Mouse (Mus musculus): ENCODE measurements around the gene Ccnf. TPM values are rescaled to one million over a fixed set of nuclear protein-coding genes. Genes with fewer than 3 reads are reported as not detected.

Ccnf gene
- total and polyA plus RNA-seq, 3 experiments: 34.5 to 73.9 TPM; not detected in 1

- no peak for TF ChIP-seq GABPA (IDR thresholded peaks at IDR 0.05; ENCODE audit: low read depth, low read length)
- TF ChIP-seq NRF1 (IDR thresholded peaks at IDR 0.05; ENCODE audit: insufficient read depth, low read depth, low read length, poor library complexity, severe bottlenecking): no peak
- TF ChIP-seq TCF12 (IDR thresholded peaks at IDR 0.05; ENCODE audit: low read depth, low read length): no peak
- Histone ChIP-seq H3K9ac (ENCODE audit: control insufficient read depth, low read depth, low read length, poor library complexity, severe bottlenecking) (no peak overlapping the region), H3K79me2 (ENCODE audit: control insufficient read depth, insufficient read depth, low read length, poor library complexity) (peaks cover 3% of the 10 kb centered on the region), H3K9me3 (replicated peaks; ENCODE audit: insufficient read depth, low read length) (no peaks in the 10 kb centered on the region), H3K27ac (ENCODE audit: control insufficient read depth, low read depth, low read length) (no peak overlapping the region), H3K4me1 (ENCODE audit: control insufficient read depth in 1 of 2, insufficient read depth in 2 of 2, low read length in 2 of 2) (no peaks in the 10 kb centered on the region; a peak in 1 of 4 replicates), H3K36me3 (ENCODE audit: control insufficient read depth in 1 of 2, insufficient read depth in 2 of 2, low read length in 2 of 2) (peaks cover 0 to 7% of the 10 kb centered on the region in 2 experiments; a peak in 1 of 4 replicates), H3K4me3 (ENCODE audit: control insufficient read depth in 1 of 2, insufficient read depth in 1 of 2, low read depth in 2 of 2, low read length in 2 of 2) (no peak overlapping the region), H3K27me3 (ENCODE audit: control insufficient read depth in 1 of 2, insufficient read depth in 2 of 2, low read length in 2 of 2) (no peaks in the 10 kb centered on the region)
- no peak for DNase-seq (ENCODE audit: low read depth, low spot score)
Measured at GRCm38 (mm10) chr17:24190934-24191333, 60.4 kb downstream of the Ccnf start.

GRCm38 (mm10) chr17:24174259-24174658 is 77.0 kb downstream of the Ccnf start:
- Histone ChIP-seq H3K4me1 (ENCODE audit: control insufficient read depth in 1 of 2, insufficient read depth in 2 of 2, low read length in 2 of 2) (peaks cover 11 to 23% of the 10 kb centered on the region in 2 experiments), H3K27ac (ENCODE audit: control insufficient read depth, low read depth, low read length) (no peak overlapping the region), H3K9me3 (replicated peaks; ENCODE audit: insufficient read depth, low read length) (no peaks in the 10 kb centered on the region), H3K9ac (ENCODE audit: control insufficient read depth, low read depth, low read length, poor library complexity, severe bottlenecking) (no peak overlapping the region), H3K27me3 (ENCODE audit: control insufficient read depth in 1 of 2, insufficient read depth in 2 of 2, low read length in 2 of 2) (no peaks in the 10 kb centered on the region), H3K79me2 (ENCODE audit: control insufficient read depth, insufficient read depth, low read length, poor library complexity) (peaks cover 8% of the 10 kb centered on the region; the same call in 1 of the 2 replicates), H3K4me3 (ENCODE audit: control insufficient read depth in 1 of 2, insufficient read depth in 1 of 2, low read depth in 2 of 2, low read length in 2 of 2) (no peak overlapping the region), H3K36me3 (ENCODE audit: control insufficient read depth in 1 of 2, insufficient read depth in 2 of 2, low read length in 2 of 2) (peaks cover 0 to 20% of the 10 kb centered on the region in 2 experiments; a peak in 2 of 4 replicates)
- no peak for DNase-seq (ENCODE audit: low read depth, low spot score)
- no peak for TF ChIP-seq HCFC1 (IDR thresholded peaks at IDR 0.05; ENCODE audit: low read depth, low read length)
- TF ChIP-seq ZC3H11A (IDR thresholded peaks at IDR 0.05; ENCODE audit: low read depth, low read length): no peak
- TF ChIP-seq EP300 (IDR thresholded peaks at IDR 0.05; ENCODE audit: low read depth in 1 of 2, low read length in 2 of 2): no peak
- no peak for TF ChIP-seq MAX (IDR thresholded peaks at IDR 0.05; ENCODE audit: low read length)
- no peak for TF ChIP-seq MXI1 (IDR thresholded peaks at IDR 0.05; ENCODE audit: low read depth, low read length)
- TF ChIP-seq TBP (IDR thresholded peaks at IDR 0.05; ENCODE audit: low read depth, low read length): no peak
- TF ChIP-seq MYB (IDR thresholded peaks at IDR 0.05; ENCODE audit: low read depth, low read length): no peak
- TF ChIP-seq ETS1 (IDR thresholded peaks at IDR 0.05; ENCODE audit: low read depth, low read length): no peak
- no peak for TF ChIP-seq KAT2A (conservative IDR thresholded peaks at IDR 0.05; ENCODE audit: low read depth, low read length)
- TF ChIP-seq TCF12 (IDR thresholded peaks at IDR 0.05; ENCODE audit: low read depth, low read length): no peak
- no peak for TF ChIP-seq CHD1 (IDR thresholded peaks at IDR 0.05; ENCODE audit: low read depth, low read length)
- TF ChIP-seq USF2 (IDR thresholded peaks at IDR 0.05; ENCODE audit: borderline replicate concordance in 1 of 2, insufficient read depth in 1 of 2, low read depth in 1 of 2, low read length in 2 of 2): no peak
- TF ChIP-seq POLR2AphosphoS2 (IDR thresholded peaks at IDR 0.05; ENCODE audit: low read length): no peak
